Mouse (Mus musculus): ENCODE measurements around the gene Il12b. TPM values are rescaled to one million over a fixed set of nuclear protein-coding genes. Genes with fewer than 3 reads are reported as not detected.

The Il12b gene
- not detected for total RNA-seq (2021)

- intact Hi-C loops (cut with DNase I), result no loop called here
- DNase-seq, result no peak
Observed at GRCm38 (mm10) chr11:44399763-44400162, at the start of gene Il12b. Gene Il12b, plus strand, starts transcription at chr11:44400063.

- intact Hi-C loops (cut with DNase I), result no loop called here
- DNase-seq, result no peak
Observed at GRCm38 (mm10) chr11:44354860-44355470, 44.9 kb upstream of the Il12b start.

- intact Hi-C loops (cut with DNase I), result no loop called here
Observed at GRCm38 (mm10) chr11:44356171-44356570, 43.7 kb upstream of the Il12b start.

GRCm38 (mm10) chr11:44364536-44364935 is 35.3 kb upstream of the Il12b start:
- peak; percentile 7 to 12 for DNase-seq

More at GRCm38 (mm10) chr11:44356171-44356570, 43.7 kb upstream of the Il12b start:
- no peak for DNase-seq

GRCm38 (mm10) chr11:44367711-44368110 is 32.2 kb upstream of the Il12b start:
- DNase-seq, result peak; percentile 17 to 21
- intact Hi-C loops (cut with DNase I), result no loop called here

More at GRCm38 (mm10) chr11:44364536-44364935, 35.3 kb upstream of the Il12b start:
- intact Hi-C loops (cut with DNase I), result no loop called here

- no peak for DNase-seq
- intact Hi-C loops (cut with DNase I), result no loop called here
Observed at GRCm38 (mm10) chr11:44372856-44373255, 27.0 kb upstream of the Il12b start.

GRCm38 (mm10) chr11:44377879-44378278 is 22.0 kb upstream of the Il12b start:
- DNase-seq, result no peak

GRCm38 (mm10) chr11:44380432-44381051 is 19.3 kb upstream of the Il12b start:
- no peak for DNase-seq
- intact Hi-C loops (cut with DNase I), result no loop called here

More at GRCm38 (mm10) chr11:44377879-44378278, 22.0 kb upstream of the Il12b start:
- intact Hi-C loops (cut with DNase I), result no loop called here

GRCm38 (mm10) chr11:44382200-44382599 is 17.7 kb upstream of the Il12b start:
- intact Hi-C loops (cut with DNase I), result no loop called here
- no peak for DNase-seq

- intact Hi-C loops (cut with DNase I), result no loop called here
- DNase-seq, result no peak
Observed at GRCm38 (mm10) chr11:44387031-44387430, 12.8 kb upstream of the Il12b start.

GRCm38 (mm10) chr11:44389993-44390701 is 9.7 kb upstream of the Il12b start:
- intact Hi-C loops (cut with DNase I), result no loop called here

GRCm38 (mm10) chr11:44393101-44393810 is 6.6 kb upstream of the Il12b start:
- no peak for DNase-seq
- intact Hi-C loops (cut with DNase I), result no loop called here

More at GRCm38 (mm10) chr11:44389993-44390701, 9.7 kb upstream of the Il12b start:
- DNase-seq, result no peak

GRCm38 (mm10) chr11:44395401-44395800 is 4.5 kb upstream of the Il12b start:
- no peak for DNase-seq
- intact Hi-C loops (cut with DNase I), result no loop called here

GRCm38 (mm10) chr11:44397551-44397950 is 2.3 kb upstream of the Il12b start:
- no peak for DNase-seq
- intact Hi-C loops (cut with DNase I), result no loop called here

GRCm38 (mm10) chr11:44398356-44398755 is 1.5 kb upstream of the Il12b start:
- no peak for DNase-seq
- intact Hi-C loops (cut with DNase I), result no loop called here

GRCm38 (mm10) chr11:44398782-44399225 is 1.1 kb upstream of the Il12b start:
- peak; percentile 80 to 84 for DNase-seq
- intact Hi-C loops (cut with DNase I), result no loop called here

GRCm38 (mm10) chr11:44401635-44402548 is 2.0 kb downstream of the Il12b start:
- no peak for DNase-seq
- intact Hi-C loops (cut with DNase I), result no loop called here

GRCm38 (mm10) chr11:44405113-44405512 is 5.2 kb downstream of the Il12b start:
- intact Hi-C loops (cut with DNase I), result no loop called here

GRCm38 (mm10) chr11:44405961-44406360 is 6.1 kb downstream of the Il12b start:
- intact Hi-C loops (cut with DNase I), result no loop called here

More at GRCm38 (mm10) chr11:44405113-44405512, 5.2 kb downstream of the Il12b start:
- DNase-seq, result no peak

GRCm38 (mm10) chr11:44406457-44406856 is 6.6 kb downstream of the Il12b start:
- no peak for DNase-seq
- intact Hi-C loops (cut with DNase I), result no loop called here

More at GRCm38 (mm10) chr11:44405961-44406360, 6.1 kb downstream of the Il12b start:
- no peak for DNase-seq

Measured in heart, postnatal 36 days (tissue).